Mouse (Mus musculus): Measurements from ENCODE around the gene Wdr92. TPM values are rescaled to one million over a fixed set of nuclear protein-coding genes. Genes with fewer than 3 reads are reported as not detected.

Gene Wdr92
- polyA plus RNA-seq, 1 experiment from 2014 or later = 19.9 TPM

GRCm38 (mm10) chr11:17176638-17177037, 5.3 kb upstream of the Wdr92 start:
- H3K27me3 ChIP-seq = no peaks in the 10 kb centered on the region
- no peak for ATAC-seq
- H3K9me3 ChIP-seq (replicated peaks) = peaks cover 7% of the 10 kb centered on the region; the same call in 1 of the 2 replicates
- peaks cover 5% of the 10 kb centered on the region; the same call in 1 of the 2 replicates for H3K4me1 ChIP-seq
- no peak overlapping the region for H3K4me2 ChIP-seq
- WGBS = 88% methylated on average over 1 of the region's 1 CpGs
- H3K4me3 ChIP-seq = no peak overlapping the region
- H3K27ac ChIP-seq = no peak overlapping the region
- H3K9ac ChIP-seq = no peak overlapping the region
- H3K36me3 ChIP-seq (ENCODE audit: poor library complexity, severe bottlenecking) = peaks cover 11% of the 10 kb centered on the region

- no peaks in the 10 kb centered on the region for H3K27me3 ChIP-seq
- no peak overlapping the region for H3K9ac ChIP-seq
- no peak for ATAC-seq
- no peak overlapping the region for H3K4me3 ChIP-seq
- H3K4me1 ChIP-seq = peaks cover 5% of the 10 kb centered on the region; the same call in 1 of the 2 replicates
- H3K4me2 ChIP-seq = no peak overlapping the region
- no peaks in the 10 kb centered on the region for H3K9me3 ChIP-seq (replicated peaks)
- WGBS = 93% methylated on average over 3 of the region's 3 CpGs
- no peaks in the 10 kb centered on the region; the same call in 1 of the 2 replicates for H3K36me3 ChIP-seq (ENCODE audit: poor library complexity, severe bottlenecking)
- no peak overlapping the region for H3K27ac ChIP-seq
These were observed 1.2 kb upstream of the Wdr92 start for GRCm38 (mm10) chr11:17180753-17181152.

- WGBS = 91% methylated on average over 2 of the region's 2 CpGs
- no peaks in the 10 kb centered on the region for H3K9me3 ChIP-seq (replicated peaks)
- ATAC-seq = no peak
- no peak overlapping the region for H3K9ac ChIP-seq
- no peak overlapping the region for H3K27ac ChIP-seq
- peaks cover 5% of the 10 kb centered on the region; the same call in 1 of the 2 replicates for H3K4me1 ChIP-seq
- no peaks in the 10 kb centered on the region; the same call in 1 of the 2 replicates for H3K36me3 ChIP-seq (ENCODE audit: poor library complexity, severe bottlenecking)
- no peak overlapping the region for H3K4me3 ChIP-seq
- no peak overlapping the region for H3K4me2 ChIP-seq
- H3K27me3 ChIP-seq = no peaks in the 10 kb centered on the region
These were observed 1.3 kb downstream of the Wdr92 start for GRCm38 (mm10) chr11:17183165-17183564.

- peaks cover 5% of the 10 kb centered on the region for H3K4me1 ChIP-seq
- no peak overlapping the region for H3K4me2 ChIP-seq
- no peaks in the 10 kb centered on the region for H3K27me3 ChIP-seq
- H3K27ac ChIP-seq = no peak overlapping the region
- no peak for ATAC-seq
- no peaks in the 10 kb centered on the region; the same call in 1 of the 2 replicates for H3K36me3 ChIP-seq (ENCODE audit: poor library complexity, severe bottlenecking)
- WGBS = 83% methylated on average over 3 of the region's 3 CpGs
- no peak overlapping the region for H3K9ac ChIP-seq
- H3K4me3 ChIP-seq = no peak overlapping the region
- H3K9me3 ChIP-seq (replicated peaks) = no peaks in the 10 kb centered on the region
These were observed 5.7 kb downstream of the Wdr92 start for GRCm38 (mm10) chr11:17187649-17188048.

- no peak overlapping the region for H3K9ac ChIP-seq
- ATAC-seq = no peak
- H3K4me3 ChIP-seq = no peak overlapping the region
- H3K4me2 ChIP-seq = no peak overlapping the region
- H3K27me3 ChIP-seq = no peaks in the 10 kb centered on the region
- H3K9me3 ChIP-seq (replicated peaks) = no peaks in the 10 kb centered on the region
- peaks cover 5% of the 10 kb centered on the region for H3K4me1 ChIP-seq
- no peak overlapping the region for H3K27ac ChIP-seq
- no peaks in the 10 kb centered on the region for H3K36me3 ChIP-seq (ENCODE audit: poor library complexity, severe bottlenecking)
- 62% methylated on average over 3 of the region's 3 CpGs for WGBS
These were observed 6.9 kb downstream of the Wdr92 start for GRCm38 (mm10) chr11:17188786-17189185.

- 0 out of 2 replicates have a peak, but pooled peaks have one; percentile 27 for ATAC-seq
- H3K4me2 ChIP-seq = no peak overlapping the region
- WGBS = 43% methylated on average over 9 of the region's 9 CpGs
- H3K9ac ChIP-seq = no peak overlapping the region
- H3K4me1 ChIP-seq = peaks cover 5% of the 10 kb centered on the region
- H3K36me3 ChIP-seq (ENCODE audit: poor library complexity, severe bottlenecking) = peaks cover 32% of the 10 kb centered on the region
- H3K4me3 ChIP-seq = no peak overlapping the region
- H3K27ac ChIP-seq = no peak overlapping the region
- no peaks in the 10 kb centered on the region for H3K9me3 ChIP-seq (replicated peaks)
- H3K27me3 ChIP-seq = no peaks in the 10 kb centered on the region
These were observed 10.4 kb downstream of the Wdr92 start for GRCm38 (mm10) chr11:17192151-17192844.

GRCm38 (mm10) chr11:17199170-17199569, 17.3 kb downstream of the Wdr92 start:
- H3K9ac ChIP-seq = no peak overlapping the region
- H3K9me3 ChIP-seq (replicated peaks) = no peaks in the 10 kb centered on the region
- H3K27ac ChIP-seq = no peak overlapping the region
- H3K27me3 ChIP-seq = no peaks in the 10 kb centered on the region
- no peak overlapping the region for H3K4me2 ChIP-seq
- WGBS = 95% methylated on average over 5 of the region's 5 CpGs
- H3K4me3 ChIP-seq = no peak overlapping the region
- H3K4me1 ChIP-seq = no peaks in the 10 kb centered on the region
- ATAC-seq = no peak
- peaks cover 72% of the 10 kb centered on the region for H3K36me3 ChIP-seq (ENCODE audit: poor library complexity, severe bottlenecking)

GRCm38 (mm10) chr11:17199840-17200501, 18.1 kb downstream of the Wdr92 start:
- Histone ChIP-seq H3K4me1 (no peaks in the 10 kb centered on the region), H3K36me3 (ENCODE audit: poor library complexity, severe bottlenecking) (peaks cover 70% of the 10 kb centered on the region), H3K27me3 (no peaks in the 10 kb centered on the region), H3K4me2 (no peak overlapping the region), H3K27ac (no peak overlapping the region), H3K4me3 (no peak overlapping the region), H3K9me3 (replicated peaks) (no peaks in the 10 kb centered on the region), H3K9ac (no peak overlapping the region)
- ATAC-seq = no peak
- WGBS = 96% methylated on average over 3 of the region's 3 CpGs

- ATAC-seq = no peak
- Histone ChIP-seq H3K36me3 (ENCODE audit: poor library complexity, severe bottlenecking) (peaks cover 63% of the 10 kb centered on the region), H3K4me2 (no peak overlapping the region), H3K4me1 (no peaks in the 10 kb centered on the region), H3K27ac (no peak overlapping the region), H3K4me3 (no peak overlapping the region), H3K9ac (no peak overlapping the region), H3K9me3 (replicated peaks) (no peaks in the 10 kb centered on the region), H3K27me3 (no peaks in the 10 kb centered on the region)
- WGBS = 94% methylated on average over 4 of the region's 4 CpGs
These were observed 19.0 kb downstream of the Wdr92 start for GRCm38 (mm10) chr11:17200936-17201335.

- Histone ChIP-seq H3K4me1 (no peaks in the 10 kb centered on the region), H3K9ac (no peak overlapping the region), H3K9me3 (replicated peaks) (no peaks in the 10 kb centered on the region), H3K36me3 (ENCODE audit: poor library complexity, severe bottlenecking) (peaks cover 61% of the 10 kb centered on the region), H3K27ac (no peak overlapping the region), H3K27me3 (no peaks in the 10 kb centered on the region), H3K4me2 (no peak overlapping the region), H3K4me3 (no peak overlapping the region)
- ATAC-seq = no peak
- WGBS = 86% methylated on average over 6 of the region's 6 CpGs
These were observed 20.6 kb downstream of the Wdr92 start for GRCm38 (mm10) chr11:17202481-17202880.

GRCm38 (mm10) chr11:17211258-17212140, 29.6 kb downstream of the Wdr92 start, which contains the start of gene Pno1:
TSS of gene Pno1 (minus strand) at chr11:17211568.
- 1% methylated on average over 64 of the region's 65 CpGs for WGBS
- Histone ChIP-seq H3K4me3 (peak within 1 kb of the TSS; percentile 88), H3K4me2 (peak within 1 kb of the TSS; percentile 64), H3K27me3 (no peaks in the 10 kb centered on the region), H3K4me1 (peaks cover 26% of the 10 kb centered on the region), H3K36me3 (ENCODE audit: poor library complexity, severe bottlenecking) (peaks cover 22% of the 10 kb centered on the region), H3K27ac (peak within 1 kb of the TSS; percentile 77), H3K9me3 (replicated peaks) (no peaks in the 10 kb centered on the region), H3K9ac (peak within 1 kb of the TSS; percentile 73)
- ATAC-seq = peak; percentile 99

- Histone ChIP-seq H3K9me3 (replicated peaks) (no peaks in the 10 kb centered on the region), H3K27me3 (no peaks in the 10 kb centered on the region), H3K4me2 (peak overlapping the region; percentile 64), H3K9ac (peak overlapping the region; percentile 73), H3K4me1 (peaks cover 26% of the 10 kb centered on the region), H3K27ac (peak overlapping the region; percentile 77), H3K4me3 (peak overlapping the region; percentile 88), H3K36me3 (ENCODE audit: poor library complexity, severe bottlenecking) (peaks cover 17% of the 10 kb centered on the region)
- 3% methylated on average over 10 of the region's 10 CpGs for WGBS
- ATAC-seq = no peak
These were observed 30.2 kb downstream of the Wdr92 start for GRCm38 (mm10) chr11:17212141-17212495.

Data from forebrain, embryonic 13.5 days (tissue).